Mouse (Mus musculus): ENCODE results near the gene Fam83f. TPM values are rescaled to one million over a fixed set of nuclear protein-coding genes. Genes with fewer than 3 reads are reported as not detected.

Gene Fam83f
- 0.15 TPM in 1 of 2 replicates, not detected in the other for total RNA-seq (2021)
- long read RNA-seq, partial matches to known transcripts = 2 of 3 reads
- long read RNA-seq, other reads (novel, unspliced or antisense) = 1 of 3 reads

DNA sequence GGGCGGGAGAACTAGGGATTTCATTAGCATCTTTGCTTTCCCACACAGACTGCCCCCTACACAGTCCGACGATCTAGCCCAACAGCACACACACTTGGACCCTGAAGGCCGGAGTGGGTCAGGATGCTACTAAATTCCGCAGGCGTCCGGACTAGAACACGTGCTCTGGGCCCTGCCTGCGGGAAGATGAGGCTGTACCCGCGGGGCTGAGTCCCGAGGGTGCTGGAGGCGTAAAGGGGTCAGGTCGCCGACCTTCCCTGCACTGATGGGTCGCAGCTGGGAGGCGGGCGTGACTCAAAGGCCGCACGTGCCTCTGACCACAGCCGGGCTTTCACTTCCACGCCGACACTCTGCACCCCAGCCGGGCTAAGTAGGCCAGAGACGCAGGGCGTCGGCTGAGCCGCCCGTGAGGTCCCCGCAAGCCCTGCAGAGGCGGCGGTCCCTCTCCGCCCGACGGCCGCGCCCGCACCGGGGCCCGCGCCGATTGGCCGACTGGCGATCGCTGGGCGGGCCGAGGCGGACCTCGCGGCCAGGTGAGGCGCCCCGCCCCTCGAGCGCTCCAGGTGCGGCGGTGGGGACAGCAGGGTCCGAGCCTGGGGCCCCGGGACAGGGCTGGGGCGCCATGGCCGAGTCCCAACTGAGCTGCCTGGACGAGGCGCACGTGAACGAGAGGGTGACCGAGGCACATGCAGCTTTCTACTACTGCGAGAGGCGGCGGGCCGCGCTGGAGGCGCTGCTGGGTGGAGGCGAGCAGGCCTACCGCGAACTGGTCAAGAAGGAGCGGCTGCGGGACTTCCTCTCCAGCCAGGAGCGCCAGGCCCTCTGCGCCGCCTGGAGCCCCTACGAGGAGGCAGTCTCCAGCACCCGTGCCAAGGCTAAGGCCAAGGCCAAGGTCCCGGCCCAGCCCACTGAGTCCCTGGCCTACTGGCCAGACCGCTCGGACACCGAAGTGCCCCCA, at the start of gene Fam83f:
Gene Fam83f (plus strand): TSS at position 553 of the 958 bp plus-strand sequence.
- DNase-seq = peak; percentile 32

GRCm38 (mm10) chr15:80623171-80623837, 48.3 kb upstream of the Fam83f start:
- DNase-seq = peak; percentile 13

GRCm38 (mm10) chr15:80626472-80626871, 45.2 kb upstream of the Fam83f start:
- DNase-seq = no peak

- DNase-seq = no peak
Measured at GRCm38 (mm10) chr15:80630147-80630546, 41.5 kb upstream of the Fam83f start.

DNA sequence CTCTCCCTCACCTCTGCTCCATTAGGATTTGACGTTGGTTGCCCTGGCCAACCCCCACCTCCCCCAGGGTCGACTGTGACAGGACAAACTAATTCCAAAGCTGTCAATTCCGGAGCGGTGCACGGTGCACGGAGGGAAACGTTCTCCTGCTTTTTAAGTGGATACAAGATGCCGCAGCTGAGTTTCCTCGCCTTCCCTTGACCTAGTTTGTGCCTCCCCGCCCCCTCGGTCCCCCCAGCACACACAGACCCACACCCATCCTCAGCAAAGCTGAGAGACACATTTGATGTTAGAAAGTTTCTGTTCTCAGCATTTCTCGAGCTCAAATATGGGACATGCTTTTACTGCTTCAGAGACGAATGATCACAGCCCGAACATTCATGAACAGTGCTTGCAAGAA, 40.9 kb upstream of the Fam83f start:
- no peak for DNase-seq

- no peak for DNase-seq
Measured at GRCm38 (mm10) chr15:80631311-80631710, 40.3 kb upstream of the Fam83f start.

DNA sequence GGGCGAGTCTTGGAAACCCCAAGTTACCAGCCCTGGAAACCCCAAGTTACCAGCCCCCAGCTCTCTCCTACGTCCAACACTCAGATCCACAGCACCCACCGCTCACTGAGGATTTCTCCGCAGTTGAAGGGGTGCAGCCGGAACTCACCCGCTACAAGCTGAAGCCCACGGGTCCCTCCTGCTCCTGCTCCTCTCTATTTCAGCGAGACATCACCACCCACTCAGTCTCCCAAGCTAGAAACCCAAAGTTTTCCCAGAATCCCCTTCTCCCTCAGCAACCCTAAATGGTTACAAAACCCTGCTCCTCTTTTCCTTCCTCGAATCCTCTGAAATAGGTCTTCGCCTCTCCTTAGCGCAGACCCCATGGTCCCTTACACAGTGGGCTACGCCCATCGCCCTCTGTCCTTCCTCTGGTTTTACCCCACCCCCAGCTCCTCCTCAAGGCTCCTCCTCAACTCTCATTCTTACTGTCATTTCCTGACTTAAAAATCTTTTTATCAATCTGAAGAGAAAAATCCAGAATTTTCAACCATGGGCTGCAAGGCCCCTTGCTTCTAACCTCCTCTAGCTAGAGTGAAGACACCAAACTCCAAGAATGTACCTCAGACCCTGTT, 39.3 kb upstream of the Fam83f start:
- DNase-seq = no peak

GRCm38 (mm10) chr15:80634391-80635193, 37.1 kb upstream of the Fam83f start:
- no peak for DNase-seq

- DNase-seq = no peak
Measured at GRCm38 (mm10) chr15:80636757-80637372, 34.8 kb upstream of the Fam83f start.

GRCm38 (mm10) chr15:80639071-80639702, 32.5 kb upstream of the Fam83f start:
- no peak for DNase-seq

GRCm38 (mm10) chr15:80639874-80640273, 31.8 kb upstream of the Fam83f start:
- DNase-seq = no peak

- no peak for DNase-seq
Measured at GRCm38 (mm10) chr15:80641702-80642435, 29.8 kb upstream of the Fam83f start.

DNA sequence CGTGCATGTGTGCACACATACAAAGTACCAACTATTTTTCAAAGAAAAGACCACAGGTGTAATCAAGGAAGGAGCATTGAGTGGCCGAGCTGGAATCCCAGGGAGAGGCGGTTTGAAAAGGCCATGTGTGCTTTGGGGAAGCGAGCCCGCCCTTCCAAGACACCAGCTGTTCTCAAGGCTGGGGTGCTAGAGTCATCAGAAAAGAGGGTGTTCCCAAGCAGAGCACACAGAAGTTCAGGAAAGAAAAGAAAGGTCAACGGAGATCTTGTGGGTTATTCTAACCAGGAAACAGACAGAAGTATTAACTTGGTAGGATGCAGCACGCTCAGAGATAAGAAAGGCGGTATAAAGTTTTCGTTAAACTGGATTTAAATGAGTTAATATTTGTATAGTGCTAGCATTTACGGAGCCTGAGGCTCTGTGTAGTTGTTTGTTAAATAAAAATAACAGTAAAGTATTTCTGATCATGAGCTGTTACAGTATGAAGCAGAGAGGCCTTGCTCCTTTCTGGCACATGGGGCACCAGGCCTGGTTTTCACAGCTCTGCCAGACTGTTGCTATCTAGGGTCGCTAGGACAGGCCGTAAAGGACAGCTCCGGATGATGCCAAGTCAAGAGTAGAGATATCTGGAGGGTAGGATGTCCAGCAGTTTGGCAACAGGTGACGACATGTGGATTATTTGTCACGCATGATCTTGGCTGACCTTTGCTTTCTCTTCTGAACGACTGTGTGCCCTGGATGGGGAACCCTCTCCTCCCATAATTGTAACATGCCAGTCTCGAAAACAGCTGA, 26.4 kb upstream of the Fam83f start:
- DNase-seq = no peak

- DNase-seq = no peak
Measured at GRCm38 (mm10) chr15:80648977-80649606, 22.6 kb upstream of the Fam83f start.

DNA sequence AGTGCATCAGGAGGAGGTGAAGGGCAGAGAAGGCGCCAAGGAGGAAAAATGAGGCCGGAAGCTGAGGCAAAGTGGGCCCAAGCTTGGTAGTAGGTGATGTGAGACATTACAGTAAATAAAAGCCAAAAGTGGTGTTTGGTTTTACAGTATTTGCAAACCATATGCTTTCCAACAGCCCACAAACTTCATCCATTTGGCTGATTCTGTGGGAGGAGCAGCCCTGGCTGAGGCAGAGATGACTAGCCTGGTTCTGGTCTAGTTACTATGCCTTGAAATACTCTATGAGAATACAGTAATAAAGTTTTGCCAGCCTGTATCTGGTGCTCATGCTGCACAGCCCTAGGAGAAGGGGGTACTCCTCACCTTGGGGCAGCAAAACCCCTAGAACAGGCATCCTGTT, 21.2 kb upstream of the Fam83f start:
- DNase-seq = no peak

DNA sequence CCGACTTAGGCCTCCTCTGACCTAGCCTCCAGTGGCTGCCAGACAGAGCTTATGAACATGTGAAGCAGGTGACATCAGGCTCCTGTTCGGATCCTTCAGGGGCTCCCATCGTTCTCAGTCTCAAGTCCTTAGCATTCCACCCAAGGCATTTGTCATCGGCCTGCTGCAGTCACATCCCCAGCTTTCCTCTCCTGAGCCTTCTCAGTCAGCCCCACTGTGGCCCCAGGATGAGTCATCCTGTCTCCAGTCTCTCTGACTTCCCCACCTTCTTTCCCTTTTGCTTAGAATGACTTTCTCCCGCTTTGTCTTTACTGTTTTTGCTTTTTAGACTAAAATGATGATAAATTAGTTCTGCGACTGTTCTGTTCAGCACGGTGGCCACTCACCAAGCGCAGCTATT, 17.8 kb upstream of the Fam83f start:
- DNase-seq = no peak

DNA sequence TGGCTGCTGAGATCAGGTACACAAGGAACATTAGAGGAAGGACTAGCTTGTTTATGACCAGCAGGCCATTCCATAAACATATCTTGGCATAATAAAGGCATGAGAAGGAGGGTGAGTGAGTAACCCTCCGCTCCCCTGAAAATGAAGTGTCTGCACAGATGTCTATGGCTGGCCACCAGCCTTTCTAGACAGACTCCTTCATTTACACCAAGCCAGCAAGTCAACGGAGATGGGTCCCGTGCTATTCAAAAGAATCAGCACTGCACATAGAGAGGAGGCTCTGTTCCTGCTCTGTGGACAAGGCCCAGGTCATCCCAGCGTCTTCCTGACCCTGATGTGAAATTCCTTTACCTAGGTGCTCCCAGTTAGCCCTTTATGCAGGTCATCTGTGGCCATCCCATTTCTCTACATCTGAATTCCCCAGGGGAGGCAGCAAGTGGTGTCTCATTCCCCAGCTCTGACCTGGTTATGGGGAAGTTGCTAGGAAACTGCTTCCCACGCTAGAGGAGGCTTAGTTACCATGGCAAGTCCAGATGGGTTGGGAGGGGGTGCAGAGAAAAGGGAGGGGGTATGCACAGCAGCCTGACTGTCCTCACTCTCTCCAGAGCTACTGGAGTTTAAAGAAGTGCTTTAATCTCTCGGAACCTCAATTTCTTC, 12.7 kb upstream of the Fam83f start:
- no peak for DNase-seq

DNA sequence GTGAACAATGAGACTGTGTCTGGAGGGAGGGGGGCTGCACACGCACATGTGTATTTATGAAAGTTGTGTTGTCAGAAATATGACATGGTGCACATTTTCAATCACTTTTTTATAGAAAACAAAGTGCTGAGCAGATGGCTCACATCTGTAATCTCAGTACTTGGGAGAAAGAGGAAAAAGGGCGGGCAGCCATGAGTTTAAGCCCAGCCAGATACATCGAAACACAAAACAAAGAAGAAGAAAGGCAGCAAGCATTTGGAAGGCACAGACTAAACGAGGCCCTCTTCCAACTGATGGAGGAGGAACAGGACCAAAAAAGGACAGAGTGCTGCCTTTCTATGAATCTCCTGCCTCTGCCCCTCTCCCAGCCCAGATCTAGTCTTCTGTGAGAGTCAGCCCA, 10.7 kb upstream of the Fam83f start:
- DNase-seq = no peak
